Mouse (Mus musculus): ENCODE results near the gene Gm20388. TPM values are rescaled to one million over a fixed set of nuclear protein-coding genes. Genes with fewer than 3 reads are reported as not detected.
A peak's percentile ranks its signal among the peaks of the same experiment; 100 is the strongest.

Gene Gm20388
- total and polyA plus RNA-seq, 2 experiments from 2014 or later = 51.3 TPM; not detected in 1

GRCm38 (mm10) chr8:120561539-120562435 lies 651.1 kb downstream of the Gm20388 start:
- H3K4me2 ChIP-seq (ENCODE audit: low read depth) = no peak overlapping the region
- WGBS = 78% methylated on average over 22 of the region's 22 CpGs
- H3K27ac ChIP-seq (ENCODE audit: low read depth, low read length) = no peak overlapping the region
- ATAC-seq (no peak), DNase-seq (no peak)
- peak; percentile 70 for TF ChIP-seq CTCF (IDR thresholded peaks at IDR 0.05; ENCODE audit: low read depth)
- H3K4me3 ChIP-seq (ENCODE audit: low read depth, low read length) = no peak overlapping the region
- peaks cover 4% of the 10 kb centered on the region; the same call in 1 of the 2 replicates for H3K36me3 ChIP-seq (ENCODE audit: insufficient read depth)
- H3K9ac ChIP-seq = no peak overlapping the region
- no peaks in the 10 kb centered on the region for H3K27me3 ChIP-seq (ENCODE audit: insufficient read depth, low read length)
- H3K4me1 ChIP-seq (ENCODE audit: insufficient read depth) = peaks cover 36% of the 10 kb centered on the region
- no peaks in the 10 kb centered on the region for H3K9me3 ChIP-seq (ENCODE audit: low read length)

GRCm38 (mm10) chr8:120562680-120563347 lies 652.2 kb downstream of the Gm20388 start:
- Histone ChIP-seq H3K9ac (no peak overlapping the region), H3K9me3 (ENCODE audit: low read length) (no peaks in the 10 kb centered on the region), H3K4me1 (ENCODE audit: insufficient read depth) (peaks cover 26% of the 10 kb centered on the region), H3K27me3 (ENCODE audit: insufficient read depth, low read length) (no peaks in the 10 kb centered on the region), H3K36me3 (ENCODE audit: insufficient read depth) (peaks cover 15% of the 10 kb centered on the region), H3K4me3 (ENCODE audit: low read depth, low read length) (no peak overlapping the region), H3K27ac (ENCODE audit: low read depth, low read length) (peak overlapping the region; percentile 60; the same call in 1 of the 2 replicates), H3K4me2 (ENCODE audit: low read depth) (no peak overlapping the region)
- no peak for TF ChIP-seq CTCF (IDR thresholded peaks at IDR 0.05; ENCODE audit: low read depth)
- DNase-seq = no peak
- no peak for ATAC-seq
- WGBS = 71% methylated on average over 18 of the region's 18 CpGs

- peak; percentile 8; the same call in 1 of the 2 replicates for ATAC-seq
- no peak overlapping the region for H3K4me2 ChIP-seq (ENCODE audit: low read depth)
- no peak for TF ChIP-seq CTCF (IDR thresholded peaks at IDR 0.05; ENCODE audit: low read depth)
- H3K9ac ChIP-seq = no peak overlapping the region
- peak overlapping the region; percentile 60; the same call in 1 of the 2 replicates for H3K27ac ChIP-seq (ENCODE audit: low read depth, low read length)
- no peak for DNase-seq
- H3K27me3 ChIP-seq (ENCODE audit: insufficient read depth, low read length) = no peaks in the 10 kb centered on the region
- H3K4me3 ChIP-seq (ENCODE audit: low read depth, low read length) = no peak overlapping the region
- no peaks in the 10 kb centered on the region for H3K9me3 ChIP-seq (ENCODE audit: low read length)
- H3K36me3 ChIP-seq (ENCODE audit: insufficient read depth) = peaks cover 20% of the 10 kb centered on the region
- WGBS = 9% methylated on average over 8 of the region's 8 CpGs
- peaks cover 20% of the 10 kb centered on the region for H3K4me1 ChIP-seq (ENCODE audit: insufficient read depth)
Observed at GRCm38 (mm10) chr8:120563348-120563724, 652.7 kb downstream of the Gm20388 start.

GRCm38 (mm10) chr8:120563851-120564837 lies 653.5 kb downstream of the Gm20388 start:
- DNase-seq (peak; percentile 70), ATAC-seq (peak; percentile 78)
- 14% methylated on average over 20 of the region's 20 CpGs for WGBS

GRCm38 (mm10) chr8:120565151-120565711 lies 654.6 kb downstream of the Gm20388 start:
- H3K36me3 ChIP-seq (ENCODE audit: insufficient read depth) = peaks cover 35% of the 10 kb centered on the region

More at GRCm38 (mm10) chr8:120563851-120564837, 653.5 kb downstream of the Gm20388 start:
- Histone ChIP-seq H3K27me3 (ENCODE audit: insufficient read depth, low read length) (no peaks in the 10 kb centered on the region), H3K9ac (no peak overlapping the region), H3K4me1 (ENCODE audit: insufficient read depth) (peaks cover 19% of the 10 kb centered on the region), H3K36me3 (ENCODE audit: insufficient read depth) (peaks cover 28% of the 10 kb centered on the region), H3K4me3 (ENCODE audit: low read depth, low read length) (no peak overlapping the region), H3K27ac (ENCODE audit: low read depth, low read length) (peak overlapping the region; percentile 22; the same call in 1 of the 2 replicates), H3K9me3 (ENCODE audit: low read length) (no peaks in the 10 kb centered on the region), H3K4me2 (ENCODE audit: low read depth) (0 out of 2 replicates have a peak overlapping the region, but pooled peaks have one; percentile 2)
- TF ChIP-seq CTCF (IDR thresholded peaks at IDR 0.05; ENCODE audit: low read depth) = peak; percentile 40

GRCm38 (mm10) chr8:120566681-120567080 lies 656.0 kb downstream of the Gm20388 start:
- Histone ChIP-seq H3K4me3 (ENCODE audit: low read depth, low read length) (no peak overlapping the region), H3K4me2 (ENCODE audit: low read depth) (no peak overlapping the region), H3K27ac (ENCODE audit: low read depth, low read length) (no peak overlapping the region), H3K27me3 (ENCODE audit: insufficient read depth, low read length) (no peaks in the 10 kb centered on the region), H3K9me3 (ENCODE audit: low read length) (no peaks in the 10 kb centered on the region), H3K9ac (no peak overlapping the region), H3K36me3 (ENCODE audit: insufficient read depth) (peaks cover 48% of the 10 kb centered on the region), H3K4me1 (ENCODE audit: insufficient read depth) (peaks cover 9% of the 10 kb centered on the region; the same call in 1 of the 2 replicates)
- no peak for TF ChIP-seq CTCF (IDR thresholded peaks at IDR 0.05; ENCODE audit: low read depth)
- WGBS = 67% methylated on average over 8 of the region's 8 CpGs
- DNase-seq (no peak), ATAC-seq (no peak)

More at GRCm38 (mm10) chr8:120565151-120565711, 654.6 kb downstream of the Gm20388 start:
- Histone ChIP-seq H3K4me3 (ENCODE audit: low read depth, low read length) (no peak overlapping the region), H3K27me3 (ENCODE audit: insufficient read depth, low read length) (no peaks in the 10 kb centered on the region), H3K4me2 (ENCODE audit: low read depth) (no peak overlapping the region), H3K9me3 (ENCODE audit: low read length) (no peaks in the 10 kb centered on the region), H3K4me1 (ENCODE audit: insufficient read depth) (peaks cover 9% of the 10 kb centered on the region; the same call in 1 of the 2 replicates), H3K9ac (no peak overlapping the region), H3K27ac (ENCODE audit: low read depth, low read length) (no peak overlapping the region)
- WGBS = 22% methylated on average over 7 of the region's 7 CpGs
- no peak for DNase-seq
- ATAC-seq = peak; percentile 5; the same call in 1 of the 2 replicates
- TF ChIP-seq CTCF (IDR thresholded peaks at IDR 0.05; ENCODE audit: low read depth) = no peak

Measured in forebrain, postnatal 0 days (tissue).